Comparison of ENCODE assay signal across 9 mouse cellular contexts in genomic region chr7:112055901-112056625, GRCm38 (mm10). TPM values are rescaled to one million over a fixed set of nuclear protein-coding genes. Genes with fewer than 3 reads are reported as not detected.
A peak's percentile ranks its signal among the peaks of the same experiment; 100 is the strongest.
DNase-seq lines count a peak whose midpoint lies in the region.
"Had no signal": no experiment of that assay in that cellular context is flagged by ENCODE, and none has a peak within 500 bp of the region (broad histone marks: within the 10 kb centered on the region; RNA-seq: fewer than 3 reads in every experiment).

No protein-coding gene starts in this region.

- peak; percentile 25 for DNase-seq in Muller cell, postnatal 12 days (ENCODE audit: inconsistent ontology term)
- DNase-seq in gonadal fat pad, adult 2 months (ENCODE audit: low read depth): peak; percentile 26
- peak; percentile 29 for DNase-seq in large intestine, adult 2 months (ENCODE audit: low read depth, low spot score)
- peak; percentile 81 for DNase-seq in lung, postnatal 36 days
- no peak for DNase-seq in layer of hippocampus, adult 11-12 months (ENCODE audit: low spot score)
- DNase-seq in layer of hippocampus, adult 9-11 months: no peak
- no peak for DNase-seq in thymus, postnatal 36 days
- no peak for DNase-seq in left cerebral cortex, postnatal 36 days (ENCODE audit: low spot score in 2 of 2)
- DNase-seq: right cerebral cortex, adult 18-20 months had no signal

- intact Hi-C loops in left cerebral cortex, postnatal 36 days (cut with DNase I): no loop called here

- 35% methylated on average over 8 of the region's 8 CpGs for WGBS in large intestine, adult 2 months

RNA-seq across cellular contexts. Expression of gene Usp47, which starts 32.8 kb away (rescaled TPM):
- 15.4 and 17.0 TPM in 2 replicates for polyA plus RNA-seq in gonadal fat pad, adult 2 months (2012; rRNA removed)
- polyA plus RNA-seq in large intestine, adult 2 months (2012; rRNA removed): 11.2 and 13.8 TPM in 2 replicates
- total RNA-seq in left cerebral cortex, postnatal 36 days (2021): 10 to 100 TPM; 63.3 to 67.4 TPM

Comparison
In these comparisons a context has a peak if more than half of its experiments do, and no peak if none do; other contexts are left out.
1. DNase-seq: peak in Muller cell, postnatal 12 days (single experiment), gonadal fat pad, adult 2 months (single experiment), large intestine, adult 2 months (single experiment) and lung, postnatal 36 days (single experiment); none in layer of hippocampus, adult 11-12 months (single experiment), layer of hippocampus, adult 9-11 months (single experiment), thymus, postnatal 36 days (0 of 2) and left cerebral cortex, postnatal 36 days (0 of 2).